8 mouse cellular contexts compared by ENCODE assay signal in genomic region chr7:25395558-25396521, GRCm38 (mm10). TPM values are rescaled to one million over a fixed set of nuclear protein-coding genes. Genes with fewer than 3 reads are reported as not detected.
DNase-seq lines count a peak whose midpoint lies in the region; ATAC-seq lines count a peak whose summit lies in the region.

No protein-coding gene starts in this region.

- ATAC-seq in hindbrain, embryonic 15.5 days (ENCODE audit: low FRiP score, low read depth), result peak; percentile 96

- peak overlapping the region; percentile 78 for H3K4me3 ChIP-seq in hindbrain, embryonic 15.5 days

- 5% methylated on average over 49 of the region's 52 CpGs for WGBS in hindbrain, embryonic 15.5 days

- H3K36me3 ChIP-seq in hindbrain, embryonic 15.5 days, result no peaks in the 10 kb centered on the region

- DNase-seq in R1 (ENCODE audit: low read depth, low spot score), result peak; percentile 96
- DNase-seq in cerebellum, postnatal 25 days, result peak; percentile 95 to 98
- DNase-seq in frontal cortex, postnatal 25 days (ENCODE audit: low spot score in 2 of 2), result peak; percentile 96
- DNase-seq in left cerebral cortex, adult 11 months (ENCODE audit: low spot score), result peak; percentile 94
- peak; percentile 96 to 97 for DNase-seq in lung, postnatal 4 days
- peak; percentile 91 for DNase-seq in retina, postnatal 7 days (ENCODE audit: low read depth, low spot score)
- DNase-seq in urinary bladder, adult 2 months (ENCODE audit: low spot score), result peak; percentile 87

- H3K9me3 ChIP-seq in hindbrain, embryonic 15.5 days, result no peaks in the 10 kb centered on the region

- peak overlapping the region; percentile 70 for H3K4me2 ChIP-seq in hindbrain, embryonic 15.5 days

- no peaks in the 10 kb centered on the region for H3K27me3 ChIP-seq in hindbrain, embryonic 15.5 days

- H3K27ac ChIP-seq in hindbrain, embryonic 15.5 days (replicated peaks), result peak overlapping the region; percentile 83

- peak overlapping the region; percentile 79 for H3K9ac ChIP-seq in hindbrain, embryonic 15.5 days

- H3K4me1 ChIP-seq in hindbrain, embryonic 15.5 days (replicated peaks), result peaks cover 42% of the 10 kb centered on the region

RNA-seq across cellular contexts. Expression of gene Lipe, which starts 2.7 kb away (rescaled TPM):
- polyA plus RNA-seq in hindbrain, embryonic 15.5 days (2015; fragmentation: Nextera tagmentation; extraction: Ambion mirVana), result 9.9 and 11.0 TPM in 2 replicates
- polyA plus RNA-seq in urinary bladder, adult 2 months (2012; rRNA removed), result 24.8 and 25.1 TPM in 2 replicates

RNA-seq across cellular contexts. Expression of gene Cxcl17, which starts 16.8 kb away (rescaled TPM):
- 1.2 and 1.3 TPM in 2 replicates for polyA plus RNA-seq in hindbrain, embryonic 15.5 days (2015; fragmentation: Nextera tagmentation; extraction: Ambion mirVana)
- 0.08 and 0.16 TPM in 2 replicates for polyA plus RNA-seq in urinary bladder, adult 2 months (2012; rRNA removed)

RNA-seq across cellular contexts. Expression of gene Cnfn, which starts 26.3 kb away (rescaled TPM):
- polyA plus RNA-seq in hindbrain, embryonic 15.5 days (2015; fragmentation: Nextera tagmentation; extraction: Ambion mirVana), result not detected in 2 replicates
- not detected in 2 replicates for polyA plus RNA-seq in urinary bladder, adult 2 months (2012; rRNA removed)

Comparison
In these comparisons a context has a peak if more than half of its experiments do, and no peak if none do; other contexts are left out.
1. Peak in every context shown above with its lines: DNase-seq, ATAC-seq, H3K4me3 ChIP-seq and H3K27ac ChIP-seq.